Mouse (Mus musculus) G1E (cell line): Measurements from ENCODE around the gene Slamf1.

Experiments used
- CTCF ChIP-seq: IDR thresholded peaks from 2 replicates; pipeline ENCODE4 v1.5.1; 2012; ENCODE audit warnings: low read depth, low read length, inconsistent platforms, mixed read lengths
- GATA1 ChIP-seq: IDR thresholded peaks from 2 replicates; pipeline ENCODE4 v1.6.1; 2012; ENCODE audit warnings: borderline replicate concordance, low read length, inconsistent platforms, mixed read lengths
- GATA2 ChIP-seq: IDR thresholded peaks from 2 replicates; pipeline ENCODE4 v1.6.1; 2012; ENCODE audit warnings: low read depth, low read length, inconsistent platforms, borderline replicate concordance
- POLR2AphosphoS5 ChIP-seq: IDR thresholded peaks from 2 replicates; pipeline ENCODE4 v1.6.1; 2012; ENCODE audit warnings: low read depth, low read length, inconsistent platforms; ENCODE audit not compliant: insufficient replicate concordance
- TAL1 ChIP-seq: conservative IDR thresholded peaks from 2 replicates; pipeline ENCODE4 v1.6.1; 2012; ENCODE audit warnings: low read depth, low read length, inconsistent platforms, mixed read lengths

- TF ChIP-seq CTCF (no peak), GATA1 (no peak), POLR2AphosphoS5 (no peak), GATA2 (no peak), TAL1 (no peak)
Measured at GRCm38 (mm10) chr1:171848757-171849156, 81.8 kb downstream of the Slamf1 start.
